Mouse (Mus musculus) neural tube, embryonic 11.5 days (tissue): Measurements from ENCODE around the gene Hcar2. TPM values are rescaled to one million over a fixed set of nuclear protein-coding genes. Genes with fewer than 3 reads are reported as not detected.

Experiments
- ATAC-seq: fragments of 200-750 bp; cut with Nextera tagmentation; 2 replicates; pipeline ENCODE4 v1.8.0; 2017; ENCODE audit warnings: moderate number of reproducible peaks, mild to moderate bottlenecking, moderate TSS enrichment, moderate library complexity; ENCODE audit not compliant: insufficient read depth, low FRiP score, low TSS enrichment
- DNase-seq: peaks from one replicate; pipeline ENCODE4 v3.0.0-alpha.2; 2015; ENCODE audit warnings: low spot score
- H3K27ac ChIP-seq: fragments of 300-500 bp; sonication (generic); 2 replicates; pipeline ENCODE4 v1.5.1; 2014; ENCODE audit warnings: low read depth, mild to moderate bottlenecking, low read length
- H3K27me3 ChIP-seq: fragments of 300-500 bp; sonication (generic); 2 replicates; pipeline ENCODE4 v1.6.1; 2014; ENCODE audit warnings: mild to moderate bottlenecking, low read length, mixed read lengths; ENCODE audit not compliant: control insufficient read depth, insufficient read depth
- H3K36me3 ChIP-seq: fragments of 300-500 bp; sonication (generic); 2 replicates; pipeline ENCODE4 v1.6.1; 2014; ENCODE audit warnings: mild to moderate bottlenecking, low read length, moderate library complexity, mixed read lengths; ENCODE audit not compliant: control insufficient read depth, insufficient read depth
- H3K4me1 ChIP-seq: fragments of 300-500 bp; sonication (generic); 2 replicates; pipeline ENCODE4 v1.6.1; 2014; ENCODE audit warnings: low read length, mixed read lengths; ENCODE audit not compliant: control insufficient read depth, insufficient read depth
- H3K4me2 ChIP-seq: fragments of 300-500 bp; sonication (generic); 2 replicates; pipeline ENCODE4 v1.6.1; 2014; ENCODE audit warnings: low read depth, mild to moderate bottlenecking, moderate library complexity
- H3K4me3 ChIP-seq: fragments of 300-500 bp; sonication (generic); 2 replicates; pipeline ENCODE4 v1.5.1; 2014; ENCODE audit warnings: low read depth, low read length
- H3K9ac ChIP-seq: fragments of 300-500 bp; sonication (generic); 2 replicates; pipeline ENCODE4 v1.6.1; 2014; ENCODE audit warnings: mild to moderate bottlenecking, low read length
- H3K9me3 ChIP-seq: fragments of 300-500 bp; sonication (generic); 2 replicates; pipeline ENCODE4 v1.6.1; 2016; ENCODE audit warnings: low read length; ENCODE audit not compliant: control insufficient read depth
- WGBS: fragments of 180-500 bp; shearing (Covaris S2); extraction: QIAGEN DNeasy Blood & Tissue Kit; methylation state at CpG from one replicate; pipeline ENCODE4 v1.1.7; 2014; 5-methylcytosine and 5-hydroxymethylcytosine counted together
- polyA plus RNA-seq: library from polyadenylated mRNA; unstranded; fragments of >200 nt; fragmentation: Nextera tagmentation; extraction: Ambion mirVana; gene quantifications from 2 replicates; pipeline ENCODE4 v1.2.1, GENCODE M21; 2014

Gene Hcar2
- polyA plus RNA-seq = 0.16 TPM in 1 of 2 replicates, not detected in the other

DNA sequence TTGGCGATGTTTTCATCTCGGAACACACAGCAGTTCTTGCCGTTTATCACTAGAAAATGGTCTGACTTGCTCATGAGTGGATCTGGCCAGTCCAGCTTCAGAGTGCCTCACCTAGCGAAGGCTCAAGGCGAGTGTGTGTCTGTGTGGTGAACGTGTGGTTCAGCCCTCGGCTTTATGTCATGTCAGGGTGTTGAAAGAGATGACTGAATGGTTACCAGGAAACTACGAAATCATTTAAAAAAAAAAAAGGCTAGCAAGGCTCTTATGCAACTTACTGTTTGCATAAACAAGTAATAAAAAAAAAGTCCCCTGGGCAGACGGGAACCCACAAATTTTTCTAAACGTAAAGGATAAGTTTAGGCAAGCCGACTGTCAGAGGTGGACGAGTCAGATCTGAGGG, at the start of gene Hcar2:
TSS of gene Hcar2 (minus strand) at position 135 of the 400 bp plus-strand sequence.
- no peak for ATAC-seq
- Histone ChIP-seq H3K4me2 (no peak within 1 kb of the TSS), H3K27me3 (no peaks in the 10 kb centered on the region), H3K4me3 (no peak within 1 kb of the TSS), H3K9ac (no peak within 1 kb of the TSS), H3K9me3 (no peaks in the 10 kb centered on the region), H3K27ac (no peak within 1 kb of the TSS), H3K36me3 (no peaks in the 10 kb centered on the region), H3K4me1 (no peaks in the 10 kb centered on the region)
- no peak for DNase-seq
- WGBS = 85% methylated on average over 12 of the region's 12 CpGs

DNA sequence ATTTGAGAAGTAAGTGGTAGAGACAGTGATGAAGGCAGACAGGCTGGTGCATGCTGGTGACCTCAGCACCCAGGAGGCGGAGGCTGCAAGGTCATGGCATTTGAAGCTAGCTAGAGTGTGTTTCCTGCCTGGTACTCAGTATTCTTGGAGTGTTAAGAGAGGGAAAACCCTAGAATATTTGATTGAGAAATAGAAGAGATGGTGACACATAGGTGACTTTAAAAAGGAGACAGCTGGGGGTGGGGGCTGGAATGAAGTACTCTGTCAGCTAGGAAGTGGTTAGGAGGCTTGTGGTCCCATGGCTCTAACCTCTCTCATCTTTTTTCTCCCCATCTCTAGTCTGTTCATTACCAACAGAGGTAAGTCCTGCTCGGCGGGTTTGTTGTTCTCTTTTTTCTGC, 49.6 kb upstream of the Hcar2 start:
- Histone ChIP-seq H3K4me1 (no peaks in the 10 kb centered on the region), H3K36me3 (peaks cover 3% of the 10 kb centered on the region; the same call in 1 of the 2 replicates), H3K9me3 (no peaks in the 10 kb centered on the region), H3K27me3 (no peaks in the 10 kb centered on the region), H3K27ac (no peak overlapping the region), H3K4me2 (no peak overlapping the region), H3K4me3 (no peak overlapping the region), H3K9ac (no peak overlapping the region)
- WGBS = 94% methylated on average over 3 of the region's 3 CpGs
- ATAC-seq = no peak
- DNase-seq = no peak

DNA sequence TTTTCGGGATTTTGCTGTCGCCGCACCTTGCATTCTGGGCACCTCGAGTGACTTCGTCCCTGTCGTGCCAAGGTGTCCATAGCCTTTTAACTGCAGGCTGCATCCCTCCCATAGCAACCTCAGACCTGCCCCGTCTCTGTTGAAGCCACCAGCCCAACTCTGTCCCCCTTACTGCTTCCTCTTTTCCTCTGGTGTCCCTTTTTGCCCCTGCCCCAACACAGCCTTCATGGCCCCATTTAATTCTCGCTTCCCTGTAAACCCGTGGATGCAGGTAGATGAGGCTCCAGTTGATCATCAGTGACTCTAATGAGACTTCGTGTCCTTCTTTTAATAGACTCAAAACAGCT, 42.3 kb upstream of the Hcar2 start:
- DNase-seq (no peak), ATAC-seq (no peak)
- no peaks in the 10 kb centered on the region for H3K27me3 ChIP-seq
- peak overlapping the region; percentile 75 for H3K4me2 ChIP-seq
- H3K4me1 ChIP-seq = peaks cover 8% of the 10 kb centered on the region
- WGBS = 5% methylated on average over 10 of the region's 10 CpGs
- H3K36me3 ChIP-seq = no peaks in the 10 kb centered on the region; the same call in 1 of the 2 replicates
- no peaks in the 10 kb centered on the region for H3K9me3 ChIP-seq
- peak overlapping the region; percentile 98 for H3K9ac ChIP-seq
- H3K4me3 ChIP-seq = peak overlapping the region; percentile 95
- peak overlapping the region; percentile 73 for H3K27ac ChIP-seq

DNA sequence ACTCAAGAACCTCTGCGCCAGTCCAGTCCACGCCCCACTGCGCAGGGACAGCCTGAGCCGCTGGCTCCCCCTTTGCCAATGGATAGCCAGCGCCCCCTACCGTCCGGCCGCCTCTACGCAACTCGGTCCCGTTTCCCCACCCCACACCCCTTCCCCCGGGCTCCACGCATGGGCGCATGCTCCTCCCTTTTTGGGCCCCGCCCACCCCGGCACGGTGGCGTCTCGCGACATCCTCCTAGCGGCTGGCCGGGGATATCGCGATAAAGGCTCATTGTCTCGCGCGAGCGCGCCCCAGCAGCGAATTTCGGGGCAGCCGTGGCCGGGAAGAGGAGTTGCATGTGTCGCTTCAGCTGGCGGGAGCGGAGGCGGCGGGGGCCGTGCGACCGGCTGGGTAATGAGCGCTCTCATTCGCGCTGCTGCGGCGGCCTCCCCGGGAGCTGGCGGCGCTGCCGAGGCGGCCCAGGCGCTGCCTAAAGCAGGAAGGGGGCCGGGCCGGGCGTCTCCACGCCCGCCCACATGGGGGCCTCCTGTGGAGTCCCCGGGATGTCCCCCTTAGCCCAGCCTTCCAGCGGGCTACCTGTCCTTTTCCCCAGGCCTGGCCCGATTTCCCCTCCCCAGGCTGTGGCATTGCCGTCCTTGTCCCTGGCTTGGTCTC, 41.8 kb upstream of the Hcar2 start, which contains the start of gene Denr:
TSS of gene Denr (plus strand) at position 200 of the 655 bp plus-strand sequence.
- Histone ChIP-seq H3K4me3 (peak within 1 kb of the TSS; percentile 95), H3K4me2 (peak within 1 kb of the TSS; percentile 75), H3K4me1 (peaks cover 8% of the 10 kb centered on the region), H3K36me3 (no peaks in the 10 kb centered on the region; the same call in 1 of the 2 replicates), H3K9me3 (no peaks in the 10 kb centered on the region), H3K27ac (peak within 1 kb of the TSS; percentile 73), H3K27me3 (no peaks in the 10 kb centered on the region), H3K9ac (peak within 1 kb of the TSS; percentile 98)
- peak; percentile 97 for ATAC-seq
- DNase-seq = peak; percentile 100
- under 1% methylated on average over 55 of the region's 61 CpGs for WGBS

DNA sequence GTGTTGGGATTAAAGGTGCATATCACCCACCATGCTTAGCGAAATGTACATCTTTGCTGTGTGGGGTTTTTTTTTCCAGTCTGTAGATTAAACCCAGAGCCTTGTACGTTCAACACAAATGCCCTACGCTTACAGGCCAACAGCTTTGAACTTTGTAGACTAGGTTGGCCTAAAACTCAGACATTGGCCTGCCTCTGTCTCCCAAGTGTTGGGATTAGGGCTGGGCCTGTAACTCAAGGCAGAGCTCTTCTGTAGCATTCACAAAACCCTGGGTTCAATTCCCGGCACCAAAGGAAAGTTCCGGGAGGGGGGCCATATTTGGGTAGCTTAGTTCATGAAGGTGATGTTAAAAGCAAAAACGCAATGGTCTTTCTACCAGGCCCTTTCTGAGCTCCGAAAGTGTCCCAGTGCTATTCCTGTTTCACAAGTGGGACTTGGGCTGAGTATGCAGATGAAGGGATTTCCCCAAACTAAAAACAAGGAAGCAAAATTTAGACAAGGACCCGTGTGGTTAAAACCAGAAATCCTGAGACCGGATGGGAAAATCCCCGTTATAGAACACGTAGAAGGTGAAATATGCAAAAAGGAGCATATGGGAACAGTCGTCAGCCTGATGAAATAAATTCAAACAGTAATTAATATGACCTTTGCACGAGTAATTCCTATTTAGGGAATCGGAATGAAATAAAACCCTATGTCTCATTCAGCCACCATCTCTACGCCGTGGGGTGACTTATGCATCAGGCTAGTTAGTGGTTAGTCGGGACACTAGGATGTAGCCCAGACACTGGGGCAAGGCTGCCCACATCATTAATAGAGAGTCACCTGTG, 41.1 kb upstream of the Hcar2 start:
- DNase-seq = no peak
- Histone ChIP-seq H3K27ac (no peak overlapping the region), H3K36me3 (no peaks in the 10 kb centered on the region; the same call in 1 of the 2 replicates), H3K9me3 (no peaks in the 10 kb centered on the region), H3K9ac (no peak overlapping the region; the same call in 1 of the 2 replicates), H3K4me1 (peaks cover 8% of the 10 kb centered on the region), H3K27me3 (no peaks in the 10 kb centered on the region), H3K4me2 (0 out of 2 replicates have a peak overlapping the region, but pooled peaks have one; percentile 26), H3K4me3 (no peak overlapping the region)
- no peak for ATAC-seq
- 73% methylated on average over 17 of the region's 17 CpGs for WGBS

DNA sequence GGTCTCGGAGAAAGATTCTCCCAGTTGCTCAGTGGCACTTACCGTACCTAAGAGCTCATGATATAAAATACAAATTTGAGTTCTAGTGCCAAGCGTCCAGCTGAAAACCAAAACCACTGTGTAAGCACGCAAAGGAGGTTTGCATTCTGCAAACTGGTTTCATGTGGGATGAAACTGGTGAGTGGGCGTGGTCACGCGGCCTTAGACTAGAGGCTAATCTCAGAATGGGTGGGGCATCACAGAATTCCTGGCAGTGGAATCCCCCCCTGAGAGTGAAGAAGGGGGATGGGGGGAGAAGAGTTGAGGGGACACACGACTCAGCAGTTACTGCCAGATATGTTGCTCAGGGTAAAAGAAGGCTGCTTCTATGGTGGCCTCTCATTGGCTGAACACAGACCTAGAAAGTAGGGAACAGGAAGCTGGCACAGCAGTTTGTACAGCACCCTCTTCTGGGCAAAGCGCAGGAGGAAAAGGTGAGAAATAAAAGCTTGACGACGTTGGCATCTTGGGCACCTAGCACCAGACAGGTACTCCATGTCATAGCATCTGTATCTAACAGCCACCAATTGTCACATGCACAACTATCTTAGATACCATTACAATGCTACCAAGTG, 38.9 kb upstream of the Hcar2 start:
- no peak overlapping the region for H3K4me3 ChIP-seq
- H3K27me3 ChIP-seq = no peaks in the 10 kb centered on the region
- ATAC-seq = no peak
- 76% methylated on average over 11 of the region's 11 CpGs for WGBS
- H3K9ac ChIP-seq = no peak overlapping the region
- peaks cover 8% of the 10 kb centered on the region for H3K4me1 ChIP-seq
- H3K27ac ChIP-seq = no peak overlapping the region
- DNase-seq = no peak
- H3K36me3 ChIP-seq = no peaks in the 10 kb centered on the region; the same call in 1 of the 2 replicates
- H3K4me2 ChIP-seq = no peak overlapping the region
- H3K9me3 ChIP-seq = no peaks in the 10 kb centered on the region

DNA sequence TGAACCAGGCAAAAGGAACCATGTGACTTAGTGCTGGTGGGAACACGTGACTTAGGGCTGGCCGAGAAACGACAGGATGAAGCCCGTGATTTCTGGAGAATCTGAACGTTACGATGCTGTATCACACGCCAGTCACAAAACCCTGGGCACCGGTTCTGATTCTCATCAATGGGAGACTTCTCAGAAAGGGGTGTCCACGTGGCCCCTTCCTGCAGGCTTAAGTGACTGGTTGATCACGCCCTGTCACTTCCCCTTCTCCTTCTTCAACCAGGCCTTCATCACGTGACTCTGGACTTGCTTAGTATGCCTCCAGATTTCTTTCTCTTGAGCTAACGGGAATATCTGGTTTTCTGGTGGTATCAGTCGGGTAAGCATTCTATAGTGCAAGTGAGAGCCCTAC, 32.1 kb upstream of the Hcar2 start:
- Histone ChIP-seq H3K27ac (no peak overlapping the region), H3K4me3 (no peak overlapping the region), H3K27me3 (no peaks in the 10 kb centered on the region), H3K4me2 (no peak overlapping the region), H3K9me3 (no peaks in the 10 kb centered on the region), H3K4me1 (no peaks in the 10 kb centered on the region), H3K36me3 (no peaks in the 10 kb centered on the region), H3K9ac (no peak overlapping the region)
- ATAC-seq (no peak), DNase-seq (no peak)
- WGBS = 86% methylated on average over 13 of the region's 13 CpGs

DNA sequence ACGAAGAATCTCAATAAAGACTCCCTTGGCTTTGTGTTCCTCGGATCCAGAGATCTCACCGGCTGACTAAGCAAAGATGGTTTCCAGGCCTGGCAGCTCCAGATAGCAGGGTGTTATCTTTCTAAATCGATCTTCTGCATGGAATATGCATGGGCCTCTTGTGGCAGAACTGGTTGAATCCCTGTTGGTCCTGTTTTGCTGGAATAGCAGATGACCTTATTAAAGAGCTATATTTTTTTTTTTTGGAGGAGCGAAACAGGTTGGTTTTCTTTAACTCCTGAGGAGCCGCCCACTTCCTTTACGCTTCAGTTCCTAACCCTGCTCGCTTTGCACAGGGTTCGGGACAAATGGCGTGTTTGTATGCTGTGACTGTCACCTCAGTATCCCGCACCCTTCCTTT, 31.1 kb upstream of the Hcar2 start:
- ATAC-seq (no peak), DNase-seq (no peak)
- no peaks in the 10 kb centered on the region for H3K36me3 ChIP-seq
- no peak overlapping the region for H3K4me2 ChIP-seq
- H3K27me3 ChIP-seq = no peaks in the 10 kb centered on the region
- H3K4me1 ChIP-seq = no peaks in the 10 kb centered on the region
- H3K4me3 ChIP-seq = no peak overlapping the region
- no peak overlapping the region for H3K27ac ChIP-seq
- no peak overlapping the region for H3K9ac ChIP-seq
- no peaks in the 10 kb centered on the region for H3K9me3 ChIP-seq
- 89% methylated on average over 11 of the region's 11 CpGs for WGBS
